In genomic region chr11:105155915-105156314, GRCm38 (mm10) we compare ENCODE assay signal across 28 mouse cellular contexts. TPM values are rescaled to one million over a fixed set of nuclear protein-coding genes. Genes with fewer than 3 reads are reported as not detected.
DNase-seq lines count a peak whose midpoint lies in the region; ATAC-seq and TF ChIP-seq lines count a peak whose summit lies in the region.
"Had no signal": no experiment of that assay in that cellular context is flagged by ENCODE, and none has a peak within 500 bp of the region (broad histone marks: within the 10 kb centered on the region; RNA-seq: fewer than 3 reads in every experiment).

No protein-coding gene starts in this region.

- no peak for TF ChIP-seq POLR2A in cerebellum, adult 2 months (IDR thresholded peaks at IDR 0.05; ENCODE audit: borderline replicate concordance, insufficient read depth, low read length)

- intact Hi-C loops in gastrocnemius, adult 2 months (cut with DNase I): no loop called here

- H3K36me3 ChIP-seq in lung, embryonic 16.5 days (ENCODE audit: control insufficient read depth, insufficient read depth, low read length): no peaks in the 10 kb centered on the region
- H3K36me3 ChIP-seq in liver, embryonic 15.5 days (replicated peaks): no peaks in the 10 kb centered on the region

- peak overlapping the region; percentile 38 for H3K4me3 ChIP-seq in gastrocnemius, adult 2 months
- H3K4me3 ChIP-seq in lung, embryonic 16.5 days (ENCODE audit: low read length): no peak overlapping the region
- H3K4me3 ChIP-seq in liver, embryonic 15.5 days (replicated peaks): no peak overlapping the region
- no peak overlapping the region for H3K4me3 ChIP-seq in cerebellum, adult 2 months (replicated peaks; ENCODE audit: insufficient read depth, low read depth, low read length)
- H3K4me3 ChIP-seq: myocyte had no signal

- no peaks in the 10 kb centered on the region for H3K27me3 ChIP-seq in lung, embryonic 16.5 days (ENCODE audit: control insufficient read depth, insufficient read depth, low read depth, low read length)
- no peaks in the 10 kb centered on the region for H3K27me3 ChIP-seq in liver, embryonic 15.5 days
- no peaks in the 10 kb centered on the region for H3K27me3 ChIP-seq in cerebellum, adult 2 months (ENCODE audit: control insufficient read depth, insufficient read depth, low read length)
- H3K27me3 ChIP-seq: CH12.LX, Patski had no signal

- no peak overlapping the region for H3K9ac ChIP-seq in lung, embryonic 16.5 days (ENCODE audit: low read length)
- no peak overlapping the region for H3K9ac ChIP-seq in liver, embryonic 15.5 days
- H3K9ac ChIP-seq: hindbrain, embryonic 14.5 days had no signal

- no peak overlapping the region for H3K4me2 ChIP-seq in lung, embryonic 16.5 days (ENCODE audit: low read depth, low read length)
- no peak overlapping the region for H3K4me2 ChIP-seq in liver, embryonic 15.5 days
- H3K4me2 ChIP-seq: hindbrain, embryonic 14.5 days had no signal

- peak; percentile 19 for ATAC-seq in lung, embryonic 16.5 days (ENCODE audit: low read depth)
- no peak for ATAC-seq in liver, embryonic 15.5 days (ENCODE audit: insufficient read depth)
- ATAC-seq: activated CD4-positive, CD25-positive, alpha-beta regulatory T cell, adult 4 months; Patski had no signal

- H3K27ac ChIP-seq in gastrocnemius, adult 2 months: peak overlapping the region; percentile 68
- no peak overlapping the region for H3K27ac ChIP-seq in lung, embryonic 16.5 days (ENCODE audit: low read length)
- peak overlapping the region; percentile 70 for H3K27ac ChIP-seq in liver, embryonic 15.5 days (replicated peaks)
- H3K27ac ChIP-seq in cerebellum, adult 2 months (ENCODE audit: insufficient read depth, low read length): no peak overlapping the region
- H3K27ac ChIP-seq: hindbrain, embryonic 14.5 days had no signal

- H3K9me3 ChIP-seq in lung, embryonic 16.5 days (ENCODE audit: control insufficient read depth, low read length): no peaks in the 10 kb centered on the region
- no peaks in the 10 kb centered on the region for H3K9me3 ChIP-seq in liver, embryonic 15.5 days (replicated peaks)

- no peak for DNase-seq in gastrocnemius, adult 2 months
- no peak for DNase-seq in gastrocnemius, postnatal 10 days
- no peak for DNase-seq in lung, postnatal 10 days
- DNase-seq in kidney, adult 8-10 months: peak; percentile 63 to 77
- DNase-seq in MN1 (ENCODE audit: low spot score): no peak
- no peak for DNase-seq in cerebellum, adult 2 months
- DNase-seq: adrenal gland, postnatal 14 days; cerebellum, adult 8-10 months; gastrocnemius, postnatal 25 days; midbrain, embryonic 14.5 days; thymus, adult 18-20 months had no signal

- 28% methylated on average over 4 of the region's 4 CpGs for WGBS in lung, embryonic 16.5 days
- WGBS in liver, embryonic 15.5 days (ENCODE audit: insufficient replicate concordance): 54% methylated on average over 4 of the region's 4 CpGs
- WGBS in cerebellum, adult 2 months: 83% methylated on average over 4 of the region's 4 CpGs

- peaks cover 21% of the 10 kb centered on the region for H3K4me1 ChIP-seq in lung, embryonic 16.5 days (replicated peaks; ENCODE audit: control insufficient read depth, insufficient read depth, low read length)
- H3K4me1 ChIP-seq in liver, embryonic 15.5 days (replicated peaks): peaks cover 88% of the 10 kb centered on the region
- no peaks in the 10 kb centered on the region for H3K4me1 ChIP-seq in cerebellum, adult 2 months (ENCODE audit: control insufficient read depth, insufficient read depth, low read length)

- no peak for TF ChIP-seq CTCF in gastrocnemius, adult 2 months (IDR thresholded peaks at IDR 0.05)
- TF ChIP-seq CTCF in cerebellum, adult 2 months (IDR thresholded peaks at IDR 0.05; ENCODE audit: borderline replicate concordance, insufficient read depth, low read depth, low read length): no peak

RNA-seq across cellular contexts. Expression of gene Gm10842, which starts 9.2 kb away (rescaled TPM):
- total RNA-seq in gastrocnemius, adult 2 months (2021): not detected
- not detected for total RNA-seq in gastrocnemius, postnatal 10 days (2021)
- polyA plus RNA-seq in lung, embryonic 16.5 days (2015; fragmentation: Nextera tagmentation; extraction: Ambion mirVana): not detected in 2 replicates
- polyA plus RNA-seq in liver, embryonic 15.5 days (2015; fragmentation: Nextera tagmentation; extraction: Ambion mirVana): not detected in 2 replicates
- not detected in 2 replicates for polyA plus RNA-seq in cerebellum, adult 2 months (2012; rRNA removed)
- total RNA-seq: adrenal gland, postnatal 14 days; CH12.LX; common myeloid progenitor, adult 5-6 weeks; gastrocnemius, postnatal 25 days; heart, postnatal 10 days; layer of hippocampus, postnatal 25 days; left cerebral cortex, postnatal 36 days; liver, adult 2 months; megakaryocyte progenitor cell, adult 5-6 weeks; neutrophil, adult 5-6 weeks had no signal
- polyA plus RNA-seq: activated CD4-positive, CD25-positive, alpha-beta regulatory T cell, adult 4 months; embryonic facial prominence, embryonic 14.5 days; frontal cortex, adult 2 months; hindbrain, embryonic 14.5 days; large intestine, adult 2 months; liver, adult 2 months; midbrain, embryonic 14.5 days; myocyte; Patski had no signal

RNA-seq across cellular contexts. Expression of gene Tlk2, which starts 22.7 kb away (rescaled TPM):
- total RNA-seq in gastrocnemius, adult 2 months (2021): 10 to 100 TPM; 42.1 to 44.7 TPM
- total RNA-seq in gastrocnemius, postnatal 10 days (2021): 10 to 100 TPM; 39.6 to 48.6 TPM
- polyA plus RNA-seq in lung, embryonic 16.5 days (2015; fragmentation: Nextera tagmentation; extraction: Ambion mirVana): 11.6 and 12.7 TPM in 2 replicates
- polyA plus RNA-seq in liver, embryonic 15.5 days (2015; fragmentation: Nextera tagmentation; extraction: Ambion mirVana): 7.0 and 7.3 TPM in 2 replicates
- polyA plus RNA-seq in cerebellum, adult 2 months (2012; rRNA removed): 44.6 and 48.7 TPM in 2 replicates

RNA-seq across cellular contexts. Expression of gene Mettl2, which starts 29.7 kb away (rescaled TPM):
- 1 to 10 TPM; 7.8 to 8.4 TPM for total RNA-seq in gastrocnemius, adult 2 months (2021)
- total RNA-seq in gastrocnemius, postnatal 10 days (2021): 10 to 100 TPM; 11.7 to 12.6 TPM
- 32.9 and 33.0 TPM in 2 replicates for polyA plus RNA-seq in lung, embryonic 16.5 days (2015; fragmentation: Nextera tagmentation; extraction: Ambion mirVana)
- 15.1 and 15.6 TPM in 2 replicates for polyA plus RNA-seq in liver, embryonic 15.5 days (2015; fragmentation: Nextera tagmentation; extraction: Ambion mirVana)
- polyA plus RNA-seq in cerebellum, adult 2 months (2012; rRNA removed): 26.2 and 27.9 TPM in 2 replicates

Comparison
In these comparisons a context has a peak if more than half of its experiments do, and no peak if none do; other contexts are left out.
1. DNase-seq: peak in kidney, adult 8-10 months (2 of 2); none in gastrocnemius, adult 2 months (single experiment), gastrocnemius, postnatal 10 days (single experiment), lung, postnatal 10 days (single experiment), MN1 (single experiment) and cerebellum, adult 2 months (0 of 2).
2. H3K27ac ChIP-seq: peak in gastrocnemius, adult 2 months (single experiment) and liver, embryonic 15.5 days (single experiment); none in lung, embryonic 16.5 days (single experiment) and cerebellum, adult 2 months (single experiment).